Mouse (Mus musculus): ENCODE data around the gene Uvrag. TPM values are rescaled to one million over a fixed set of nuclear protein-coding genes. Genes with fewer than 3 reads are reported as not detected.
A peak's percentile ranks its signal among the peaks of the same experiment; 100 is the strongest.

Uvrag gene
- total RNA-seq, 2 experiments from 2014 or later = 42.4 to 43.1 TPM

GRCm38 (mm10) chr7:99141919-99142606, 1.1 kb upstream of the Uvrag start:
- ATAC-seq (ENCODE audit: poor library complexity, severe bottlenecking) = no peak

DNA sequence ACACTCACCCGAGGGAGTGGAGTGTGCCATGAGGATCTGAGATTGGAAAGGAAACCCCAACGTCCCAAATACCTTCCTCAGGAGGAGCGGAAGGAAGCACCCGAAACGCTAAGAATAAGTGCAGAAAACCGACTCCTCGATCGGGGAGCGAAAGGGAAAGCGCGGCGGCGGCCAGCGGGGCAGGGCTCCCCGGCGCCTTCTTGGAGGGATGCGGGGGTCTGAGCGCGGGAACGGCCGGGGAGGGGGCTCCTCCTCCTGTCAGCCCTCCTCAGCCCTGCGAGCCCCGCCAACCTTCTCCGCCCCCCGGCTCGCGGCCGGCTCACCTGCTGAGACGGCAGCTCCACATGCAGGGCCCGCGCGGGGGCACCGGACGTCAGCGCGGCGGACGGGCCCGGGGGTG, 430 bp downstream of the Uvrag start:
- ATAC-seq (ENCODE audit: poor library complexity, severe bottlenecking) = no peak

DNA sequence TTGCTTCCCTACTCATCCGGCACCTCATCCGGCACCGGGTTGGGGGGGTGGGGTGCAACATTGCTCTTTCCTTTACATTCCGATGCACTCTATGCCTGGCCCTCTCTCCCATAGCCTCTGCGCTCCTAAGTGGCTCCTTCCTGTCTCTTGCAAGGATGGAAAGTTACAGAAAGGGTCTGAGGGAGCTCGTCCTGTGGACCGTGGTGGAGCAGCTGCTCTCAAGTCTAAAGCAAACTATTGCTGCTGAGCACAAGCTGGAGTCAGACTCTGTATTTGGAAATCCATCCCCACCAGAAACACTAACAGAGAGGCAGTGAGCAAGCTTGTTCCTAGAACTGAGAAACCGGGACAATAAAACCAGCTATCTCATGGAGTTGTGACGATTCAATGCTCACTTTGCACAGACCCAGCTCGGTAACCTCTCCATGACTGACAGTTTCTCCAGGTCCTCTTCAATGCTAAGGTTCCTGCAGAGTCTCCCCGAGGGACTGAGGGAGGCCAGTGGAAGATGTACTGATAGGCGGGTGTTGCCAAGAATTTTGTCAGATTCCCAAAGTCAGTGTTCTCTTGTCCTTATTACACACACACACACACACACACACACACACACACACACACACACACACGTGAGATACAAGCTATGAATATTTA, 975 bp downstream of the Uvrag start:
- ATAC-seq (ENCODE audit: poor library complexity, severe bottlenecking) = no peak

GRCm38 (mm10) chr7:99137541-99137940, 3.4 kb downstream of the Uvrag start:
- ATAC-seq (ENCODE audit: poor library complexity, severe bottlenecking) = no peak

GRCm38 (mm10) chr7:99136789-99137188, 4.2 kb downstream of the Uvrag start:
- ATAC-seq (ENCODE audit: poor library complexity, severe bottlenecking) = no peak

- peak; percentile 77 for ATAC-seq (ENCODE audit: poor library complexity, severe bottlenecking)
Measured at GRCm38 (mm10) chr7:99133811-99134402, 7.0 kb downstream of the Uvrag start.

DNA sequence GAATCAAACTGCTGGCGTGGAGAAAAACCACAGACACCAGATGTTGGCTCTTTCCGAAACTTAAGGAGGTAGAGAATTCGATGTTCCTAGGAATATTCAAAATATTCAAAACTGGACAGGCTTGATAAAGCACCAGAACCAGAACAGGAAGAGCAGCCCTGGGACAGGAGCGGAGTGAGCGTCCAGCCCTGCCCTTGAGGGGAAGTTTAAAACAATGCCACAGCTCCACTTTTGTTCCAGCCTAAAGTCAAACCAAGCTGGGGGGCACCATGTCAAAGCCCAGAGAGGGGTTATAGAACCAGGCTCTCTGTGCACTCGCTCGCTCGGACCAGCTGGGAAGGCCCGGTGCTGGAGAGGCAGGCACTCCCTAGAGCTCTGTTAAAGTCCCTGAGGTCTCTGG, 8.3 kb downstream of the Uvrag start:
- ATAC-seq (ENCODE audit: poor library complexity, severe bottlenecking) = no peak

DNA sequence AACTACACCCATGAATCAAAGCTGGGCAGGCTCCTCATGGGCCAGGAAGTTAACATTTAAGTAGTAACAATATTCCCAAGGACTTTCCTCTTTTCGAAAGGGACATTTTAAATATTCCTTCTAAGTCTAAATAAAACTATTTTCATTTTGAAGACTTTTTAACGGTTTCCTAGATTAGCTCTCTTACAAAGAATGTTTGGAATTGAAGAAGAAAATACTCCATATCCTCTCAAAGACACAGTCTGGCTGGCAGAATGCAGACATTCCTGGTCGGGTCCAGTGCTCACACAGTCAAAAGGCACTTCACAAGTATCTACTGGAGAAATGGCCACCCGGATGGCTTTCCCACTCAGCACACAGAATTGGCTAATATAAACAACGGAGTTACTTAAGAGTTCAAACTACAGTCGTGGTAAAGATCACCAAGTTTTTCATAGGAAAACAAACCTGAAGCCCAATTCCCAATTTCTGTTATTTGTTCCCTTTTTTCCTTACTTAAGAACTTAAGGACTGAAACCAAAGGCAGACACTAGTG, 9.1 kb downstream of the Uvrag start:
- no peak for ATAC-seq (ENCODE audit: poor library complexity, severe bottlenecking)

- no peak for ATAC-seq (ENCODE audit: poor library complexity, severe bottlenecking)
Measured at GRCm38 (mm10) chr7:99128965-99129364, 12.0 kb downstream of the Uvrag start.

DNA sequence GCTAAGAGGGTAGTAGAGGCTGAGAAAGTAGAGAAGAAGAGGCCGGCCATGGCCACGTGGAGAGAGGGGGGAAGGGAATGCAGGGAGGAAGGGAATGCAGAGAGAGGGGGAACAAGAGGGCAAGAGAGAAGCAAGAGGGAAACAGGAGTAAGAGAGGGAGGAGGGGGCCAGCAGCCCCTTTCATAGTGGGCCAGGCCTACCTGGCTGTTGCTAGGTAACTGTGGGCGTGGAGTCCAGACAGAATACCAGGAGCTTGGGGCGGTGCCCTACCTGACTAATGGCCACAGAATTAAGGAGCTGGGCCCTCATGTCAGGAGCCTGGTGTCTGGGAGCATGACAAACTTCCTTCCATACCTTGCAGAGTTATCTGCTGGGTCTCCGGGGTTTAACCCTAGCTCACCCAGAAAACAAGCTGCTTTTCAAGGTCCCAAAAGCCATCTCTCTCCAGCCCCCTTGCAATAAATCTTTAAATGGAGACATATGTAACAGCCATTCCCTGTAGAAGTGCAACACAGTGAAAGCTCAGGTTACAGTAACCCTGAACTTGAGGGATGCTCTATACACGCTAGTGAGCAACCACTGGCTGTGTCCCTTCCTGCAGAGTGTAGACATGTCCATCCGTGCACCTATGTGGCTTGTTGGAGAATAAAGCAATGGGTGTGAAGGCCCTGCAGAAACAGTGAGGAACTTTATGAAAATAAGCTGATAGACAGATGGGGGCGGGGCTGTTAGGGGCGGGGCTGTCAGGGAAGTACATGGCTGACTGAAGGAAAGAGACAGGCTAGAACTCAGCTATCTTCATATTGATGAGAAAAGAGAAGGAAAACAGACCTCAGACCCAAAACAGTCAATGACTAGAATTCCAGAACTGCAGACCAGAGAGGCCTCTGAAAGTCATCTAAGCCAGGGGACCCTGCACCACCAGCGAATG, 12.7 kb downstream of the Uvrag start:
- no peak for ATAC-seq (ENCODE audit: poor library complexity, severe bottlenecking)

DNA sequence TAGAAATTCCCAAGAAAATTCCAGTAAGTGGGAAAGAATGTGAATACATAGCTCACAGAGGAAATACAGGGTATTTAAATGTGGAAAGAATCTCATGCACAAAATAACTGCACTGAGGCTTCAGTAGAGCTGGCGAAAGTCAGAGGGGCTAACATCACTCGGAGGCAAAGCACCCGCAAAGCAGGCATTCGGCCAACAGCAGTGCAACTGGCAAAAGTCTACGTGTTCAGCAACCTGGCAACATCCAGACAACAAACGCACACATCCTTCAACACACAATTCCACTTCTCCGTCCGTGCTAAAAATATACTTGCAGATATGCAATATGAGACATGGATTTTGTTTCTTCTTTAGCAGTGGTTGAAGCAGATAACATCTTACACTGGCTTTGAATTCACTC, 14.9 kb downstream of the Uvrag start:
- ATAC-seq (ENCODE audit: poor library complexity, severe bottlenecking) = no peak

GRCm38 (mm10) chr7:99122651-99123050, 18.3 kb downstream of the Uvrag start:
- ATAC-seq (ENCODE audit: poor library complexity, severe bottlenecking) = no peak

- no peak for ATAC-seq (ENCODE audit: poor library complexity, severe bottlenecking)
Measured at GRCm38 (mm10) chr7:99120865-99121521, 19.9 kb downstream of the Uvrag start.

GRCm38 (mm10) chr7:99120082-99120481, 20.9 kb downstream of the Uvrag start:
- no peak for ATAC-seq (ENCODE audit: poor library complexity, severe bottlenecking)

- ATAC-seq (ENCODE audit: poor library complexity, severe bottlenecking) = no peak
Measured at GRCm38 (mm10) chr7:99116781-99117180, 24.2 kb downstream of the Uvrag start.

DNA sequence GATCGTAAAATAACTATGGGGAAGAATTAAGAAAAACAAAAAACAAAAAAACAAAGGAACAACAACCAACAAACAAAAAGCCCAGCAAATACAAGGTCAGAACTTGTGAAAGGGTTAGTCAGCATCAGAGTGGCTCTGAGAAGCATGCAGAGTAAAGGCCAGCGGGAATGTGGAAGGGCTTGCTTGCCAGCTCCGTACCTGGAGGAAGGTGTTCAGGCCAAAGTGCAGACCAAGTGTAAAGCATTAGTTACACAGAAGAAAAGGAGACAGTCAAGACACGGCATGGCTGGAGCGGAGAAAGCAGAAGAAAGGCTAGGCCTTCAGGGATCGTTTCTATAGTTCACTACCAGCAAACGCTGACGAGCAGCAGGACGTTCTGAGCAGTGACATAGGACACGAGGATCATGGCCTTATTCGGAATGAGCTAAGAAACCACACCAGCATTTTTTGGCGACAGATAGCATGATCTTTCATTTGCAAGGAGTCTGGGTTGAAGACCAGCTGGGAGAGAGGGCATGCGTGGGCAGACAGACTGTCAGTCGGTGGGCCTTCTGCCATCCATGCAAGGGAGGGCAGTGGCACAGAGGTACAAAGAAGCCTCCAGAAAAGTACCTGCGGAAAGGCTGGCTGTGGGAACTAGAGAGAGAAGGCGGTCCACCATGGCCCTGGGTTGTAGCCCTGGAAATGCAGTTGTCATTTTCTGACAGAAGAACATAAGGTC, 26.8 kb downstream of the Uvrag start:
- no peak for ATAC-seq (ENCODE audit: poor library complexity, severe bottlenecking)

GRCm38 (mm10) chr7:99107566-99107965, 33.4 kb downstream of the Uvrag start:
- ATAC-seq (ENCODE audit: poor library complexity, severe bottlenecking) = peak; percentile 66

DNA sequence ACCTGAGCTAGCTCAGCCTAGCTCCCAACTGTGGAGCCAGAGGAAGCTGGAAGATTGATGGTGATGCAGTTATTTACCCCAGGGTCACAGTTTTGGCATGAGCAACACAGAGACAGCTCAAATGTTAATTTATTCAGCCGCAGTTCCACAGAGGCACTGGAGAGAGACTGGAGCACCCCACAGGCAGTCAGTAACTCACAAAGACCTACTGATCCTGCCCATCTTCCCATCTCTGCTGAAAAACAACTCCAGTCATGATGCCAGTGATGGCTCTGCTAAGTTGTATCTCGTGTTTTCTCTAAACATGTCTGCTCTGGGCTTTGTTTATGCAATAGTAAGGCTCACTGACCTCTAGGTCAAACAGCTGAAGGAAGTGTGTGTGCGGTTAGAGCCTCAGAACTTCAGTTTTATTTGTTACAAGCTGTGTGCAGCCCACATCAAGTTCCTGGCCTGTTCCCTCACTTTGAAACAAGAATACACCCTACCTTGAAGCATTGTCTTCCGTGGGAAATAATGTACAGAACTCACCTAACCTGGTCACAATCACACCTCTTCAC, 34.1 kb downstream of the Uvrag start:
- ATAC-seq (ENCODE audit: poor library complexity, severe bottlenecking) = no peak
